Mouse (Mus musculus): Measurements from ENCODE around the gene Hoxc10.

Hoxc10 gene

DNA sequence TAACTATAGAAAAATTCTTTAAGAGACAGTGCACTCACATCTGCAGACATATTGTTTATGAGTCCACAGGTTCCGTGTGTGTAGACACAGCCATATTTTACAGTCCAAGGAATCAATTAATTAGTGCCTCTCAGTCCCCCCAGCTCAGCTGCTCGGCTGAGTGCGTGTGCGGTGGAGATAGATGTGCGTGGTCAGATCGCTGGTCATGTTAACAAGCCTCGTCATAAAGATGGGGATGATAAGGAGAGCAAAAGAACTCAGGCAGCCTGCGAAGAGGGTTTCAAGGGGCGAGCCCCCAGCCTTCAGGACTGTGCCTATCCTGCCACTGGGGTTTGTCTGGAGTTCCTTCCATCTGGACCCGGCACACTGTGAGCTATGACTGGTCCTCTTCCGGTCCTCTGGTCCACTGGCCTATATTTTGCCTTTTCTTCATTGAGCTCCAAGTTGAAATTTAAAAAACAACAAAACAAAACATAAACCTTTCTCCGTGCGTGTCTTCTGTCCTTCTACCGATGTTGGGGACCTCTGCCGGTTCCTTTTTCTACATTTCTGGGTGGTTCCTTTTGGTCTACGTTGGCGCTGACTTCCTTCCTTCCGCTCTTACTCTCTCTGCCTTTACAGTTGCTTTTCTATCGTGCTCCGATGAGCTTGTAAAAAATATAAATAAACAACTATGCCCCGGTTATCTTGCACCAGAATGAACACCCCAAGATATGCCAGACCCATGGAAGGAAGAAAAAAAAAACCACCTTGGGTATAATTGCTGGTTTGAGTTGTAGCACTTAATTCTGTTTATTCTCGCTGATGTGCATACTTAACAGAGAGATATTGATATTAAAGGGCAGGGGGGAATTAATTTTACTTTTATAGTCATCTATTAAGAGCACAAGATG is 21.2 kb upstream of the Hoxc10 start:
- no peak for DNase-seq (ENCODE audit: low read depth, low spot score)

DNA sequence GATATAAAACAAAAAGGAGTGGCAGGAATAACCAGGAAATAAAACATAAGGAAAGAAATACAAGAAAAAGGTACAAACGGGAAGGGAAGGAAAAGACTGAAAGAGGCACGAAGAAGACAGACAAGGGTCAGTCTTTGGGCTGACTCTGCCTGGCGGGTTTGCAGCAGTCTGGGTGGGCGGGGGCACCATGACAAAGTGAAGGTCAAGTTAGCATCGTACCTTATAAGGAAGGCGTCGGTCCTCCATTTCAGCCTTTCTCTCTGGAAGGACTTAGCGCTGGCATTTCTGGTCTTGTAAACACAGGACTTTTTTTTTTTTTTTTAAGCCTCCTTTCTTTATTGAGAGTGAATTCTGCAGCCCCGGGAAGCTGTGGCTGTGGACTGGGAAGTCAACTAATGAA is 19.3 kb upstream of the Hoxc10 start:
- DNase-seq (ENCODE audit: low read depth, low spot score): no peak

DNA sequence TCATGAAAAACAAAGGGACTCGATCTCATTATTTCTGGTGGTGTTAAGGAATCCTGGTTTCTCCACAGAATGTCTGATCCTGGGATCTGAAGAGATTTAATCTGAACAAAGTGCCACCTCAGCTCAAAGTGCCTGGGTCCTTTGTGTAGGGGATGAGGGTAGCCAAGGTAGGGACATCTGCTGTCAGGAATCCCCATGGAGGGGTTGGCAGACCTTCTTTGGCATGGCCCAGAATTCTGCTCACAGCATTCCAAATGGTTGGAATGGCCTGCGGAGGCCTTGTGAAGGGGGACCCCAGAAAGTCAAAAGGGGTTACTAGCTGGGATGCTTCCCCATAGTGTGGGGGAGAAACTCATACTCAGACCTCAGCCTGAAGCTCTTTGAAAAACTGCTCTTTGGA is 17.8 kb upstream of the Hoxc10 start:
- no peak for DNase-seq (ENCODE audit: low read depth, low spot score)

DNA sequence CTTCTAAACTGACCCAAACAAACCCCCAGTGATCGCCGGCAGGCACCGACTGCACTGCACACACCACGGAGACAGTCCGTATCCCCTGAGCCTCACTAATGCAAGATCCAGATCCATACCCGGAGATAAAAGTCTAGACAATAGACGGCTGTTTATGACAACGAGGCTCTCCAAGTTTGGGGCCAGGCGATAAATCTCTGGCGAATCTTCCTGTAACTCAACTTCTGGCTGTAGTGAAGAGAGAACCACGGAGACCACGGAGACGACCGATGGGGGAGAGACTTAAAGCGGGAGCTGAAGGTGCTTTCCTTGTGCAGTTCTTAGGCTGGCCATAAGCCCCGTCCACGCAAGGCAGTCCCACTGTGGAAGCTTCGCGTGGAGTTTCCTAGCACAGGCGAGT is 16.9 kb upstream of the Hoxc10 start:
- no peak for DNase-seq (ENCODE audit: low read depth, low spot score)

DNA sequence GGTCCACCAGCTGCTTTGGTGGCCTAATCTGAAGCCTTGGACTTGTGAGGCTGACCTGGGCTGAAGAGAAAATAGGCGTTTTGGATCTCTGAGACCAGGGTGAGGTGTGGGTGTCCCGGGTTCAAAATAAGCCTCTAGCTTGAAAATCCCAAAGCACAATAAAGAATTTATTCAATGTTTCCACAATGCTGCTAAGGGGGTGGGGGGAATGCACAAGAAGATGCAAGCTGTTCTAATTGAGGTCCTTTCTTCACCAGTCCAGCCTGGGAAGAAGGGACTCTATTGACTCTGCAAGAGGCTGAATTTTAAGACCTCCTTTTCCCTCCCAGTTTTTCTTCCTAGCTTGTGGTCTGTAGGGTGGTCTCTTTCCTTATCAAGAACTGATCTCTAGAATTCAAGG is 15.7 kb upstream of the Hoxc10 start:
- DNase-seq (ENCODE audit: low read depth, low spot score): no peak

DNA sequence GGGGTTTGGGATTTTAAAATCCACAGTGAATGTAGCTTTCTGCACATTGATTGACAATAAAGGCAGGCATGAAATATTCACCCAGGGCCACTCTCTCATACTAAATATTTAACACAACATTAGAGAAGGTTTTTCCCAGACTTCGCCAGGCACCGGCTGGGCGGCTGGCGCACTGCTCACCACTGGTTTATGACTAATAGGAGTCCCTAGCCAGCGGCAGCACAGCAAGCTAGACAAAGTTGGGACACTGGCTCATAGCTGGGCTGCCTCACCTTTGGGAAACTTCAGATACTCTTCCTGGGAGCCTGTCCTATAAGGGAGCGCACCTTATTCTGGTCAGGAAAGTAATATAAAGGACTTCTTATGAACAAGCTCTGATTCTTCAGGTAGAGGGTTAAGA is 13.0 kb upstream of the Hoxc10 start:
- no peak for DNase-seq (ENCODE audit: low read depth, low spot score)

DNA sequence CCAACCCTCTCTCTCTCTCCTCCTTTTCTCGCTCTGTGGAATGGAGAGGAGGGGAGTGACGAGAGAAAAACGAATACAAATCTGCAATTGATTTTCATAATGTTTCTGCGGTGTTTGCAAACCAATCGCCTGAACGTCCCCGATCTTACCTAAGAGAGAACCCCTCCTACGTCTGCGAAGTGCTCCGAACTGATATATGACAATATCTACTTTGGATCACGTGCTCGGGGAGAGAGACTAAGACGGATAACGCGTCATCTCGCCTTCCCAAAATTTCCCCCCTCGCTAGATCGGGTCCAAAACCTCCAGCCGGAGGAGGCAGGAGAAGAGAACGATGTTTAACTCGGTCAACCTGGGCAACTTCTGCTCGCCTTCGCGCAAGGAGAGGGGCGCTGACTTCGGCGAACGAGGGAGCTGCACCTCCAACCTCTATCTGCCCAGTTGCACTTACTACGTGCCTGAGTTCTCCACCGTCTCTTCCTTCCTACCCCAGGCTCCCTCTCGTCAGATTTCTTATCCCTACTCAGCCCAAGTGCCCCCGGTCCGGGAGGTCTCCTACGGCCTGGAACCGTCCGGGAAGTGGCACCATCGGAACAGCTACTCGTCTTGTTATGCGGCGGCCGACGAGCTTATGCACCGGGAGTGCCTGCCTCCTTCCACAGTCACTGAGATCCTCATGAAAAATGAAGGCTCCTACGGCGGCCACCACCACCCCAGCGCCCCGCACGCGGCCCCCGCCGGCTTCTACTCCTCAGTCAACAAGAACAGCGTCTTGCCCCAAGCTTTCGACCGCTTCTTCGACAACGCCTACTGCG is 12.2 kb upstream of the Hoxc10 start, which contains the start of gene Hoxc11:
Hoxc11 (plus strand) TSS at position 236 of the 815 bp plus-strand sequence.
- DNase-seq (ENCODE audit: low read depth, low spot score): no peak

DNA sequence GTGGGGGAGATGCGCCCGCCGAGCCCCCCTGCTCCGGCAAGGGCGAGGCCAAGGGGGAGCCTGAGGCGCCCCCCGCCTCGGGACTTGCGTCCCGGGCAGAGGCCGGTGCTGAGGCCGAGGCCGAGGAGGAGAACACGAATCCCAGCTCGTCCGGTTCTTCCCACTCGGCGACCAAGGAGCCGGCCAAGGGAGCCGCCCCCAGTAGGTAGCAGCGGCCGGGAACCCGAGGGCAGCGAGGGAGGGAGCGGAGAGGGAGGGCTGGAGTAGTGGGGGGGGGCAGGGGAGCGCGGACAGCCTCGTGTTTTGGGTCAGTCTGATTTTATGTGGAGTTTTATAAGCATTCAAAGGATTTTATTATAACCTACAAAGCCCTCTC is 11.6 kb upstream of the Hoxc10 start:
- DNase-seq (ENCODE audit: low read depth, low spot score): no peak

DNA sequence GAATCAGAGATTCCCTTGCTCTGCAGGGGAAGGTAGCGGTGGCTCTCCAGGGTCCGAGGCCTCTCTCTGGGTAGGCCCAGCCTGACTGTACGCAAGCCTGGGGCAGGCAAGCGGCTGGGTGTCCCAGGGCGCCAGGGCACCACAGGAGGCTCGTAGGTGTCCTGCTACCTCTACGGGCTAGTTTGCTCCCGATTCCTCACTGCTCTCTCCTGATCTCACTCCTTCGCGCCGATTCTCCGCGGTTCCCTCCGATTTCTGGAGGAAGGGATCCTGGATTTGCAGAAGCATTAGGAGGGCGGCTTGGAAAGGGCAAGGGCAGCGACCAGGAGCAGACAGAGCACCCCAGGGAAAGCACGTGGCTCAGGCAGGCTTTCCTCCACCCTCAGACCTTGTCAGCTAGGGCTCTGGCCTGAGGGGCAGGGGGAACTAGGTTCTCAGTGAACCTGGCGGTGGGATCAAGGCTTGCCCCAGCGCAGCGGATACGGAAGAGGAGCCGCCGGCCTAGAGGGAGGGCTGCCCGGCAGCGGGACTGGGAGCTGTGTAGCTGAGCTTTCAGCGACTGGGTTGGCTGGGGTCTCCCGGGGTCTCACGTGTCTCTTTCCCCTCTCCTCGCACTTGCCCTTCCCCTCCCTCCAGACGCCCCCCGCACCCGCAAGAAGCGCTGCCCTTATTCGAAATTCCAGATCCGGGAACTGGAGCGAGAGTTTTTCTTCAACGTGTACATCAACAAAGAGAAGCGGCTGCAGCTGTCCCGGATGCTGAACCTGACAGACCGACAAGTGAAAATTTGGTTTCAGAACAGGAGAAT is 10.6 kb upstream of the Hoxc10 start:
- no peak for DNase-seq (ENCODE audit: low read depth, low spot score)

DNA sequence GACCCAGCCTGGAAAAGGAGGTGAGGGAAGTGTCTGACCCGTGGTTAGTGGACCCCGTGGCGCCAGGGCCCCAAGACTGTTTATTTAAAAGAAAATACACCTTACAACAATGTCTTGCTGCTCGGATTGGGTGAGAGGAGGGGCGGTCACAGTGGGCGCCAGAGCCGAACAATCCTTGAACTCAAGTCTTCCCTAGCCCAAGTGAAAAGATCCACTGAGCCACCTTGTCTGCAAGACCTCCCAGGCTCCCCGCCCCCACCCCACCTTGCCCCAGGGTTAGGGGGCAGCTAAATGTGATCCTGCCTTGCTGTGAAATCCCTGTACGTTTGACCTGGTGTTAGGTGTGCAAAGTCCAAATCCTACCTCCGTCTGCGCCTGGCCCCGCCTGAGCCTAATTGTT is 9.7 kb upstream of the Hoxc10 start:
- DNase-seq (ENCODE audit: low read depth, low spot score): no peak

DNA sequence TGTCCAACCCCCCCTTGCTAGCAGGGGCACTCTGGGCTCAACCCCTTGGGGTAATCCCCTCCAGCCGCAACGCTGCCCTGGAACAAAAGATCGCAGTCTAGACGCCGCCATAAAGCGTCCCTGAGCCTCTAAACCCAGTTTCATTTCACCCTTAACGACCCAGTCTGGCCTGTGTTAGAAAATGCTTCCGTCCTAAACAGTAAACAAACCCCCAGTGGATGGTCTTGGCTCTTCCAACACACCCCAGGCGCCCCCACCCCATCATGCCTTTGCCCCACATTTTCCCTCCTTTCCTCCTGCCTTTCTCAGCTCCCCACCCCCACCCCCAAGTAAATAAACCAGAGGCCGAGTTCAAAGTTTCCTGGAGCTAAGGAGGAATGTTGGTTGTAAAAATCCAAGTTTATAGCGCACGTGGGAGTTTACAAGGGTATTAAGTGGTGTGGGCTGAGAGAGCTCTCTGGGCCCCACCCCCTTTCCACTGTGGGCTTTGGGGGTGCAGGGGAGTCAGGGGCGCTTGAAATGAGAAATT is 6.9 kb upstream of the Hoxc10 start:
- no peak for DNase-seq (ENCODE audit: low read depth, low spot score)

DNA sequence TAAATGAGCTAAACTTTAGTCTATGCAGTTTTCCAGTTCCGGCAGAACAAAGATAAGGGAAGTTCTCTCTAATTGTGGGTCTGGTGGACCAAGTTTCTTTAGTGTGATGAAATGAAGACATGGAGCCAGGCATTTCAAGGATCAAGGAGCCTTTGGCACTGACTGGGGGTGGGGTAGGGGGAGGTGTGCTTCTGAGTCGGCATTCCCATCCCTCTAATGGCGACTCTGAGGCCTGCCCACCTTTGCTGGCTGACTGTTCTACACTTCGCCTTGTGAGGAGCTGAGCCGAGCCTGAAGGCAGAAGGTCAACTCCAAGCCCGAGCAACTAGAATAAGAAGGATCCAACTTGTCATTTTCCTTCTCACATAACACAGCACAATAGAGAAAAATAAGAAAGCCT is 4.9 kb upstream of the Hoxc10 start:
- no peak for DNase-seq (ENCODE audit: low read depth, low spot score)

DNA sequence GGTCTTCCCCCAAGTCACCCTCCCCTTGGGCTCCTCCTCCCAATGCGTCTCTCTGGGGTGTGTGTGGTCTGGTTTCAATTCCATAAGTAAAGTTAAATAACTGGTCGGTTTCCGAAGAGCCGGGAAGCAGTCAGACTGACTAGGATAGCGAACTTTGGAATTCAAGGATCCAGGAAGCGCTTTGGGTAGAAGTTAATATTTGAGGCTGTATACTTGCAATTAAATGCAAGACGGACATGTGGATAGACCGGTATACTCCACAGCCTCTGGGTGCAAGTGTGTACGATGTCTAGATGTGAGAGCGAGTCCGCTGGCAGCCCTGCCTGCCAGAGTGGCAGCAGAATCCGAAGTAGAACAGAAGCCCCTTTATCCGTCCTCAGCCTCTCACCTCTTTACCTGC is 4.1 kb upstream of the Hoxc10 start:
- DNase-seq (ENCODE audit: low read depth, low spot score): no peak

DNA sequence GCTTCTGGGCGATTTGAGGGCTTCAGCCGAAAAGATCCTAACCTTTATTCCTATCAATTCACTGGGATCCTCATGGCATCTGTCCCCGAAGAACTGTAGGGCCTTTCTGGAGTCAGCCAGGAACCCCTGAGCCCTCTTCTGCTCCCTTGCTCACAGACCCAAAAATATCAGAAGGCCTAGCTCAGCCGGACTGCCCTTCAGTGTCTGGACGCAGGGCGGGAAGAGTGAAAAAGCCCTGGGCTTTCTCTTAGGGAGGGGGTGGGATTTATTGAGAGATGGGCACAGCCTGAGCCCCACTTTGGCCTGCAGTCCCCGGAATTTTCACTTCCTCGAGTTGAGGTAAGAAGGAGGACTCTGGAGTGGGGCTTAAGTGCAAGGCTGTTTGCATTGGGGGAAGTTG is 3.3 kb upstream of the Hoxc10 start:
- DNase-seq (ENCODE audit: low read depth, low spot score): no peak

DNA sequence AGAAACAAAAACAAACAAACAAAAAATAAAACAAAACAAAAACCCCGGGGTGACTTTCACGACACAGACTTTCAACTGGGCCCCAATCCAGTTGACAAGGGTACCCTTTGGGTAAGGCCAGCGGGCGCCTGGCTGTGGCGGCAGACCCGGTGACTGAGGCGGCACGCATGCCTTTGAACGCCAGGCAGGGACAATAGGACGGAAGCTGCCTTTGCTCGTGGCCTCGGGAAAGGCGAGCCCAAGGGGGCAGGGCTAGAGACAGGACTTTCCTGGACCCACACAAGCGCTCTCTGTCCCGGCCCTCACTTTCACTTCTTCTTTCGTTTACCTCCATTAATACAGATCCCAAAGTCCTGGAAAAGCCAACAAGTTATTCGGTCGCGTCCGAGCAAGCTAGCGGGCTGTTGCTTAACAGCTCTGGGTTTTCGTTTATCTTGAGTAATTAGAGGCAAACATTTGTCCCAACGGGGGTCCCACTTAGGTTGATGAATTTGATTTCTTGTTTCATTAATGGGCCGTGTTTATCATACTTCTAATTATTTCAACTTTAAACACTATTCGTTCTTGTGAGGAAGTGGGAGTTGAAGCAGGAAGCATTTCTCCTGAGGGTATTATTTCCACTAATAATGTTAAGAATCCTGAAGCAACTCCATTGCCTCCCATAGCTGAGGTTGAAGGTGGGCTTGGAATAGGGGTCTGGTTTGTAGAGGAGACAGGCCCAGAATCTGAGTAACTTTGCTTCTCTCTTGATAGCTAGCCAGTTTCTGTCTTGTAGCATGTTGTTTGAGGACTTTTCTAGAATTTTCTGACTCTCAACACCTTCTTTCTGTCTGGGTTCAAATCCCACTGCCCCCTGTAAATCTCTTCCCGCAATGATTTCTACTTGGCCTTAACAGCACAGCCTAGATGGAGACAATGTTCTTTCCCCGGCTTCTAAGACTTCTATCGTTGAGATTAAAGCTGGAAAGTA is 2.6 kb upstream of the Hoxc10 start:
- no peak for DNase-seq (ENCODE audit: low read depth, low spot score)

DNA sequence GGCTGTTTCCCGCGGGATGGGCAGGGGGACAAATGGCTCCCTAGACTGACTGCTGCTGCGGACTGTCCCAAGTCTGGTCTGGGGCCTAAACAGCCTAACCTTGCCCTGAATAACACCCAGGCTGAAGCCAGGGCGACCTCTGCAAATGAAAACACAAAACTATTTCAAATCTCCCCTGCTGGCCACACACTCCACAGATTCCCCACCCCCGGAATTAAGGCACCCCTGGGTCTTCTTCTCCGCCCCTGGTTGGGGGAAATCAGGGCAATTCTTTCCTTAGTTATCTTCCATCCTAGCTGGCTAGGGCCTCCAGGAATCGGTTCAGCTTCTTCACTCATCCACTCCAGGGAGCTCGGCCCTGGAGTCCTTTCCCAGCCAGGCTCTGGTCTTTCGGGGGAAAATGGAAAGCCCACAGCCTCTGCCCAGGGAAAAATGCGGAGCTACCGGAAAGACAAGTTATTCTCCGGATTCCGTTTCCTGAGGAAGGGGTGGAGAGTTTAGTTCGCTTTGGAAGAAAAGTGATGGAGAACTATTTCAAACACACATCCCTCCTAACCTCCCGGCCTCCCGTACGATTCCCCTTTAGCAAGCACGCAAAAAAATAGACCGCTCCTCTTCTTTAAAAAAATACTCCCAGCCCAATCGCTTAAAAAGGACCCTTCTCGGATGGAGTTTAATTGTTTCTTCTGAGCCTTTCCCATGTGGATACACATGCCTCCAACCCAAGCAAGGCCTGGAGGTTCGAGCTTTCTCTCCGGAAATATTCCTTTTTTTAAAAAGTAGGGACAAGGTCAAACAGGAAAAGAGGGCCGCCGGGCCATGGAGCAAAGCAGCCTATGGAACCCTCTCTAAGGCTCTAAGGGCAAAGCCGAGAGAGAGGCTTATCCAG is 1.3 kb upstream of the Hoxc10 start:
- DNase-seq (ENCODE audit: low read depth, low spot score): no peak

DNA sequence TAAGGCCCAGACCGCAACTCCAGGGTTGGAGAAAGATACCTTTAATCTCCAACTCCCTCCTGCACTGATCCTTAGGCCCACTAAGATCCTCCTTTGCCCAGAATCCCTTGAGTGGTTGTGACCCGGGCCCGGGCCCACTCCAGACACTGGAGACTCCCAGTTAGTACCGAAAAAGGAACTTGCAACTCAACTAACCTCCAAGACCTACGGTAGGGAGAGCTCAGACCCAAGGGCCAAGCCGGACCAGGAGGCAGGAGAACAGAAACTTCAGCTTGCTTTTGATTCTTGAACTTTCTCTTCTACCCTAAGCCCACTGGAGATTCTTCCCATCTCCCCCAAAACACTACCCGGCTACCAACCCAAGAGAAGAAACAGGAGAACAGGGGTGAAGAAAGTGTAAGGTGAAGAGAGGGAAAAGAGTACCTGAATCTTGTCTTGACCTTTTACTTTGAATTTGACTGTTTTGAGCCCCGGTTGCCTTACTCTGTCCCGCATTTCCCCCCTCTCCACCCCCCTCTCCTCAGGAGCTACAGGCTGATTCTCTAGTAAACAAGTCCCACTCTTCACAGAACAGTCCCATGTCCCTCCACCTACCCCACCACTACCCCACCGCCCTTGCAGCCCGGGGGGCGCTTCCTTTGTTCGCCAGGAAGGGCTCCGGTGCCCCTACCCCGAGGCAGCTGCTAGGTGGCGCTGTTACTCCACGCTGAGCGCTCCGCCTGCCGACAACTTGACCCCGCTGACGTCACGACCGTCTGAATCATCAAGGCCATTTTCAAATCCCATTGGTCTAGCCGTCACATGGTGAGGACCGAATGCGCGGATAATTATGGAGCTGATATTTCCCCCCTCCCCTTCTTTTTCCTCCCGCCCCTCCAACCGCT is 462 bp upstream of the Hoxc10 start:
- DNase-seq (ENCODE audit: low read depth, low spot score): no peak

DNA sequence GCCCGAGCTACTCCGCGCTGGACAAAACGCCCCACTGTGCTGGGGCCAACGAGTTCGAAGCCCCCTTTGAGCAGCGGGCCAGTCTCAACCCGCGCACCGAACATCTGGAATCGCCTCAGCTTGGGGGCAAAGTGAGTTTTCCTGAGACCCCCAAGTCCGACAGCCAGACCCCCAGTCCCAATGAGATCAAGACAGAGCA is 615 bp downstream of the Hoxc10 start, which contains the start of gene Hoxc5:
Hoxc5 (plus strand) TSS at position 132 of the 199 bp plus-strand sequence.
- DNase-seq (ENCODE audit: low read depth, low spot score): no peak

All from retina, adult 2 months (tissue).